In the genomic region with DNA sequence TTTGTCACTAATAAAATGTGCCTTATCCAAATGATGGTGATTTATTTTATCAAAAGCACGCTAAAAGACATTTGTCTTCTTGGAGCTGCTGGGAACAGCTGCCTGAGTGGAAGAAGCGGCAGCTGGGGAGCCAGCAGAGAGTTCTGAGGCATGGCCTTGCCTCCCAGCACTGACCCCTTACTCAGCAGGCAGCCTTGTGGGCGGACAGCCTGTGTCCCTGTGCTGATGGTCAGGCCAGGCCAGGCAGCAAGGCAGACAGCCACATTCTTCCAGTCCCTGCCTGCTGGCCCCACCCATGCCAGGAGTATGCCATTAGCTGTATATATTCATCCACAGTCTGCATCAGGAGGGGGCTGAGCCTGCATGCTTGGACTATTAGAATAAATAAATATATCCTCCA, we compare ENCODE assay signal across 15 mouse cellular contexts.
DNase-seq lines count a peak whose midpoint lies in the region; ATAC-seq and TF ChIP-seq lines count a peak whose summit lies in the region.
"Had no signal": no experiment of that assay in that cellular context is flagged by ENCODE, and none has a peak within 500 bp of the region (broad histone marks: within the 10 kb centered on the region; RNA-seq: fewer than 3 reads in every experiment).

No protein-coding gene starts in this region.

- H3K9ac ChIP-seq in kidney, embryonic 15.5 days: no peak overlapping the region
- H3K9ac ChIP-seq in hindbrain, postnatal 0 days (replicated peaks; ENCODE audit: low read length): no peak overlapping the region
- H3K9ac ChIP-seq: forebrain, embryonic 13.5 days; heart, embryonic 15.5 days; hindbrain, embryonic 15.5 days had no signal

- no peak for TF ChIP-seq CTCF in hindbrain, postnatal 0 days (IDR thresholded peaks at IDR 0.05; ENCODE audit: low read depth)
- no peak for TF ChIP-seq CTCF in thymus, adult 2 months (IDR thresholded peaks at IDR 0.05; ENCODE audit: borderline replicate concordance, control insufficient read depth, extremely low read depth, insufficient read depth, low read length, poor library complexity)

- DNase-seq in kidney, postnatal 36 days: no peak
- DNase-seq in embryo, embryonic 10 days (ENCODE audit: low spot score): peak; percentile 84
- peak; percentile 9 for DNase-seq in hindbrain, postnatal 0 days (ENCODE audit: low spot score)
- DNase-seq in cerebellum, postnatal 14 days: no peak
- DNase-seq in thymus, adult 2 months: no peak
- no peak for DNase-seq in left cerebral cortex, adult 18-20 months (ENCODE audit: low spot score in 2 of 2)
- DNase-seq: cerebellum, adult 11 months; cerebellum, postnatal 36 days; kidney, adult 8-10 months; lung, adult 2 months had no signal

- no peaks in the 10 kb centered on the region for H3K79me2 ChIP-seq in myocyte (ENCODE audit: control insufficient read depth, insufficient read depth)

- no peaks in the 10 kb centered on the region for H3K36me3 ChIP-seq in kidney, embryonic 15.5 days
- H3K36me3 ChIP-seq in hindbrain, postnatal 0 days (ENCODE audit: insufficient read depth, low read length): no peaks in the 10 kb centered on the region
- H3K36me3 ChIP-seq in myocyte (ENCODE audit: control insufficient read depth, insufficient read depth): no peaks in the 10 kb centered on the region
- H3K36me3 ChIP-seq in thymus, adult 2 months (ENCODE audit: control insufficient read depth, insufficient read depth, low read length): no peaks in the 10 kb centered on the region
- H3K36me3 ChIP-seq: heart, embryonic 15.5 days; hindbrain, embryonic 15.5 days had no signal

- ATAC-seq in kidney, embryonic 15.5 days (replicated peaks; ENCODE audit: low FRiP score): 0 out of 2 replicates have a peak, but pooled peaks have one; percentile 36
- ATAC-seq in hindbrain, postnatal 0 days: no peak
- ATAC-seq: forebrain, embryonic 13.5 days had no signal

- no peak for TF ChIP-seq POLR2A in myocyte (IDR thresholded peaks at IDR 0.05; ENCODE audit: insufficient read length, low read depth)
- no peak for TF ChIP-seq POLR2A in thymus, adult 2 months (IDR thresholded peaks at IDR 0.05; ENCODE audit: control insufficient read depth, extremely low read depth, insufficient read depth, low read length, poor library complexity)

- no peaks in the 10 kb centered on the region for H3K9me3 ChIP-seq in kidney, embryonic 15.5 days (replicated peaks)
- H3K9me3 ChIP-seq in hindbrain, postnatal 0 days (ENCODE audit: low read length): no peaks in the 10 kb centered on the region
- H3K9me3 ChIP-seq: forebrain, embryonic 13.5 days; heart, embryonic 15.5 days; hindbrain, embryonic 15.5 days had no signal

- peaks cover 15% of the 10 kb centered on the region; the same call in 1 of the 2 replicates for H3K4me1 ChIP-seq in kidney, embryonic 15.5 days
- H3K4me1 ChIP-seq in hindbrain, postnatal 0 days (ENCODE audit: insufficient read depth, low read length): no peaks in the 10 kb centered on the region
- no peaks in the 10 kb centered on the region for H3K4me1 ChIP-seq in thymus, adult 2 months (replicated peaks; ENCODE audit: control insufficient read depth, insufficient read depth, low read length)

- peaks cover 52% of the 10 kb centered on the region for H3K27me3 ChIP-seq in kidney, embryonic 15.5 days
- H3K27me3 ChIP-seq in hindbrain, postnatal 0 days (ENCODE audit: insufficient read depth, low read length): peaks cover 18% of the 10 kb centered on the region
- no peaks in the 10 kb centered on the region for H3K27me3 ChIP-seq in myocyte (ENCODE audit: control insufficient read depth, insufficient read depth, insufficient read length)
- H3K27me3 ChIP-seq in thymus, adult 2 months (ENCODE audit: control insufficient read depth, insufficient read depth, low read length): no peaks in the 10 kb centered on the region

- WGBS in kidney, embryonic 15.5 days: 25% methylated on average over 3 of the region's 3 CpGs
- 19% methylated on average over 3 of the region's 3 CpGs for WGBS in hindbrain, postnatal 0 days
- 76% methylated on average over 3 of the region's 3 CpGs for WGBS in thymus, adult 2 months

- no peak overlapping the region for H3K27ac ChIP-seq in kidney, embryonic 15.5 days
- no peak overlapping the region for H3K27ac ChIP-seq in hindbrain, postnatal 0 days
- H3K27ac ChIP-seq in thymus, adult 2 months (ENCODE audit: control insufficient read depth, insufficient read depth, low read length): no peak overlapping the region
- H3K27ac ChIP-seq: forebrain, embryonic 13.5 days; heart, embryonic 15.5 days; hindbrain, embryonic 15.5 days had no signal

- H3K4me3 ChIP-seq in kidney, embryonic 15.5 days (replicated peaks): no peak overlapping the region
- H3K4me3 ChIP-seq in hindbrain, postnatal 0 days (ENCODE audit: low read length): no peak overlapping the region
- H3K4me3 ChIP-seq in myocyte: no peak overlapping the region
- no peak overlapping the region for H3K4me3 ChIP-seq in thymus, adult 2 months (ENCODE audit: control insufficient read depth, insufficient read depth, low read length)
- H3K4me3 ChIP-seq: forebrain, embryonic 13.5 days; heart, embryonic 15.5 days; hindbrain, embryonic 15.5 days had no signal

- H3K4me2 ChIP-seq in kidney, embryonic 15.5 days: no peak overlapping the region
- H3K4me2 ChIP-seq in hindbrain, postnatal 0 days (ENCODE audit: low read depth, low read length): no peak overlapping the region
- no peak overlapping the region for H3K4me2 ChIP-seq in myocyte (ENCODE audit: low read depth)
- H3K4me2 ChIP-seq: forebrain, embryonic 13.5 days; heart, embryonic 15.5 days; hindbrain, embryonic 15.5 days had no signal

- no peak overlapping the region for H3ac ChIP-seq in myocyte (ENCODE audit: control insufficient read depth, insufficient read length)

TF ChIP-seq in myocyte, 11 proteins besides CTCF, POLR2A, EP300 and RAD21:
- TF ChIP-seq MYOD1 (IDR thresholded peaks at IDR 0.05; ENCODE audit: control insufficient read depth in 1 of 3, insufficient read length in 2 of 3, low read depth in 2 of 3) (peak in 2 of 3 experiments; percentile 9 to 25), SRF (IDR thresholded peaks at IDR 0.05; ENCODE audit: control insufficient read depth, insufficient read length, low read depth) (no peak), E2F4 (IDR thresholded peaks at IDR 0.05; ENCODE audit: insufficient read depth) (no peak), MAX (IDR thresholded peaks at IDR 0.05; ENCODE audit: low read depth) (no peak), TCF3 (IDR thresholded peaks at IDR 0.05; ENCODE audit: insufficient read length, low read depth) (no peak), POLR2AphosphoS2 (IDR thresholded peaks at IDR 0.05; ENCODE audit: insufficient read length, low read depth) (no peak), TCF12 (IDR thresholded peaks at IDR 0.05; ENCODE audit: insufficient read depth, poor library complexity, severe bottlenecking) (no peak), USF1 (IDR thresholded peaks at IDR 0.05; ENCODE audit: low read depth) (no peak)

Comparison
In these comparisons a context has a peak if more than half of its experiments do, and no peak if none do; other contexts are left out.
1. DNase-seq: peak in embryo, embryonic 10 days (single experiment) and hindbrain, postnatal 0 days (single experiment); none in kidney, postnatal 36 days (0 of 2), cerebellum, postnatal 14 days (0 of 2), thymus, adult 2 months (single experiment) and left cerebral cortex, adult 18-20 months (0 of 2).